In the genomic region with DNA sequence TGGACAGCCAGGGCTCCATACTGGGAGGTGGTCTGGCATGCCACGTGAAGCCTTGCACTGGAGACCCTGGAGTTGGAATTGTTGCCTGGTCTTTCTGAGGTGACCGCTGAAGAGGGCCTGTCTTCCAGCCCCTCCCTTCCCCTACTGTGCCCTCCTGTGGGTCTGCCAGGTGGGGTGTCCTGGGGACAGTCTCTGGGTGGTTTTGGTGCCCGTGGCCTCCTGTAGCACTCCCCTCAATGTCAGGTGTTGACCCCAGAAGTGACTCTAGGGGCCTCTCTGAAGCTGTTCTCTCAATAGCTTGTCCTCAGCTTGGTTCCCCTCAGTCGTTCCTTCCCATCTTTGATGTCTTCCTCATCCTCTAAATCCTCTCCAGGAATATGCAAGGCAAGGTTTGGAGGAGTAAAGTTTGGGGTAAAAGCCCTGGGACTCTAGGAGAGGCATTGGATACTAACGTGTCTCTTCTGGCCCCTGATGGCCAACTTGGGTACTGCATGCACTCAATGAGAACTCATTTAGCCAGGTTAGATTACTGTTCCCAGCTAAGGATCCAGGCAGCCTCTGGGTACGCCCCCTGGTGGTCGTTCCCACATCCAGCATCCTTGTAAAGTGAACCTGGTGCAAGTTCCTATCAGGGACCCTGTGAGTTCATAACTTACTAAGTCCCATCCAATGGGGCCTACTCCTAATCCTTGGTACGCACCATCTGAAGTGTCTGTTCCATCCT, we compare ENCODE assay signal across 8 mouse cellular contexts.
DNase-seq lines count a peak whose midpoint lies in the region; ATAC-seq lines count a peak whose summit lies in the region.

No protein-coding gene starts in this region.

- H3K4me2 ChIP-seq in hindbrain, embryonic 14.5 days (replicated peaks) = no peak overlapping the region

- no peaks in the 10 kb centered on the region for H3K9me3 ChIP-seq in hindbrain, embryonic 14.5 days (ENCODE audit: control insufficient read depth, low read length)

- peaks cover 92% of the 10 kb centered on the region for H3K36me3 ChIP-seq in hindbrain, embryonic 14.5 days (replicated peaks; ENCODE audit: control insufficient read depth, insufficient read depth)

- no peaks in the 10 kb centered on the region for H3K4me1 ChIP-seq in hindbrain, embryonic 14.5 days (replicated peaks; ENCODE audit: control insufficient read depth, insufficient read depth, low read length)

- H3K4me3 ChIP-seq in hindbrain, embryonic 14.5 days (replicated peaks; ENCODE audit: low read length) = no peak overlapping the region

- no peak overlapping the region for H3K9ac ChIP-seq in hindbrain, embryonic 14.5 days

- peak; percentile 64 for ATAC-seq in hindbrain, embryonic 14.5 days (ENCODE audit: low FRiP score)

- H3K27me3 ChIP-seq in hindbrain, embryonic 14.5 days (ENCODE audit: control insufficient read depth, insufficient read depth, low read length) = no peaks in the 10 kb centered on the region

- peak; percentile 99 for DNase-seq in NIH3T3 (ENCODE audit: low read depth)
- peak; percentile 84 for DNase-seq in cerebellum, adult 9-11 months
- peak; percentile 82 to 91 for DNase-seq in frontal cortex, postnatal 10 days (ENCODE audit: low spot score in 2 of 2)
- peak; percentile 99 for DNase-seq in hindbrain, embryonic 14.5 days (ENCODE audit: low spot score)
- peak; percentile 82 to 99 for DNase-seq in layer of hippocampus, postnatal 25 days (ENCODE audit: extremely low spot score in 1 of 2, low spot score in 1 of 2)
- peak; percentile 98 for DNase-seq in lung, postnatal 14 days
- DNase-seq in retina, postnatal 1 day = peak; percentile 97
- peak; percentile 99 for DNase-seq in thymus, postnatal 4 days

- no peak overlapping the region for H3K27ac ChIP-seq in hindbrain, embryonic 14.5 days

- WGBS in hindbrain, embryonic 14.5 days = 34% methylated on average over 8 of the region's 8 CpGs
